Mouse (Mus musculus): ENCODE results near the gene Erc2.

GRCm38 (mm10) chr14:27719601-27720000 is 97.4 kb downstream of the Erc2 start:
- no peak for TF ChIP-seq EP300 (IDR thresholded peaks at IDR 0.05; ENCODE audit: low read depth)
- no peak for TF ChIP-seq CTCF (IDR thresholded peaks at IDR 0.05; ENCODE audit: low read depth)

All from liver, postnatal 0 days (tissue).